Mouse (Mus musculus) embryonic facial prominence, embryonic 11.5 days (tissue): Measurements from ENCODE around the gene Prss56. TPM values are rescaled to one million over a fixed set of nuclear protein-coding genes. Genes with fewer than 3 reads are reported as not detected.
A peak's percentile ranks its signal among the peaks of the same experiment; 100 is the strongest.

Source experiments
- ATAC-seq: fragments of 200-750 bp; cut with Nextera tagmentation; replicated peaks from 2 replicates; pipeline ENCODE4 v1.8.0; 2017; ENCODE audit warnings: low read depth; ENCODE audit not compliant: insufficient number of reproducible peaks, low FRiP score, low TSS enrichment
- DNase-seq: peaks from one replicate; pipeline ENCODE4 v3.0.0-alpha.2; 2015; ENCODE audit warnings: low spot score
- H3K27ac ChIP-seq: fragments of 300-500 bp; sonication (generic); replicated peaks from 2 replicates; pipeline ENCODE4 v1.5.1; 2014; ENCODE audit warnings: mild to moderate bottlenecking, low read depth, low read length, control low read depth
- H3K27me3 ChIP-seq: fragments of 300-500 bp; sonication (generic); 2 replicates; pipeline ENCODE4 v1.6.1; 2014; ENCODE audit warnings: mild to moderate bottlenecking, low read length, moderate library complexity, mixed read lengths; ENCODE audit not compliant: control insufficient read depth, insufficient read depth
- H3K36me3 ChIP-seq: fragments of 300-500 bp; sonication (generic); replicated peaks from 2 replicates; pipeline ENCODE4 v1.6.1; 2014; ENCODE audit warnings: low read depth, mild to moderate bottlenecking, low read length, moderate library complexity, mixed read lengths; ENCODE audit not compliant: control insufficient read depth, insufficient read depth
- H3K4me1 ChIP-seq: fragments of 300-500 bp; sonication (generic); 2 replicates; pipeline ENCODE4 v1.6.1; 2014; ENCODE audit warnings: low read length, mixed read lengths; ENCODE audit not compliant: control insufficient read depth, insufficient read depth
- H3K4me2 ChIP-seq: fragments of 300-500 bp; sonication (generic); 2 replicates; pipeline ENCODE4 v1.6.1; 2014; ENCODE audit warnings: low read depth, mild to moderate bottlenecking, control low read depth, low read length, moderate library complexity
- H3K4me3 ChIP-seq: fragments of 300-500 bp; sonication (generic); 2 replicates; pipeline ENCODE4 v1.5.1; 2014; ENCODE audit warnings: low read depth, low read length, control low read depth
- H3K9ac ChIP-seq: fragments of 300-500 bp; sonication (generic); replicated peaks from 2 replicates; pipeline ENCODE4 v1.6.1; 2014; ENCODE audit warnings: mild to moderate bottlenecking, control low read depth, low read length
- H3K9me3 ChIP-seq: fragments of 300-500 bp; sonication (generic); replicated peaks from 2 replicates; pipeline ENCODE4 v1.6.1; 2016; ENCODE audit warnings: mild to moderate bottlenecking, low read length, inconsistent platforms, mixed read lengths; ENCODE audit not compliant: control insufficient read depth
- WGBS: fragments of 180-500 bp; shearing (Covaris S2); extraction: QIAGEN DNeasy Blood & Tissue Kit; methylation state at CpG from one replicate; pipeline ENCODE4 v1.1.7; 2014; 5-methylcytosine and 5-hydroxymethylcytosine counted together
- polyA plus RNA-seq: library from polyadenylated mRNA; unstranded; fragments of >200 nt; fragmentation: Nextera tagmentation; extraction: Ambion mirVana; gene quantifications from 2 replicates; pipeline ENCODE4 v1.2.1, GENCODE M21; 2014

The Prss56 gene
- polyA plus RNA-seq = 0.28 and 0.74 TPM in 2 replicates

- WGBS = 55% methylated on average over 9 of the region's 9 CpGs
- peaks cover 28% of the 10 kb centered on the region for H3K27me3 ChIP-seq
- DNase-seq = no peak
These were observed at the start of gene Prss56 for GRCm38 (mm10) chr1:87183013-87183412. Gene Prss56, plus strand, starts transcription at chr1:87183313.

DNA sequence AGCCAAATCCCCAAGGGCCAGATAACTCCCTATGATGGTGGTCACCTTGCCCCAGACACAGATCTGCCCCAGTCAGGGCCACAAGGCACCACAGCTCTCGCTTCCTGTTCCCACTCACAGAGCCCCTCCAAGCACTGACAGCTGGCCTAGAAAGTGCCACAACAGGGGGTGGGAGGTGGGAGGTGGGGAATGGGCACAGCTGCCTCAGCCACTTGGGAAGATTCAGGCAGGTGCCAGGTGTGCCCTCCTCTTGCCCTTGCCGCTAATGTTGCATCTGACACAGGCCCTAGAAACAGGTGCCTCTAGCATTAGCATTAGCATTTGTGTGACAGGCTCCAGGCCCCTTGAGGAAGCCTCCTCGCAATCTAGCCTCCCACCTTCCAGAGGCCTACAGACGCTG lies 41.6 kb upstream of the Prss56 start:
- DNase-seq (no peak), ATAC-seq (no peak)
- Histone ChIP-seq H3K4me2 (no peak overlapping the region), H3K36me3 (no peaks in the 10 kb centered on the region), H3K4me1 (no peaks in the 10 kb centered on the region), H3K9me3 (no peaks in the 10 kb centered on the region), H3K27ac (no peak overlapping the region), H3K4me3 (no peak overlapping the region), H3K27me3 (no peaks in the 10 kb centered on the region), H3K9ac (no peak overlapping the region)
- WGBS = 82% methylated on average over 4 of the region's 4 CpGs

More at GRCm38 (mm10) chr1:87183013-87183412, at the start of gene Prss56:
- H3K36me3 ChIP-seq = no peaks in the 10 kb centered on the region
- H3K9ac ChIP-seq = no peak within 1 kb of the TSS
- H3K4me1 ChIP-seq = no peaks in the 10 kb centered on the region; the same call in 1 of the 2 replicates
- H3K9me3 ChIP-seq = no peaks in the 10 kb centered on the region
- H3K4me2 ChIP-seq = no peak within 1 kb of the TSS
- no peak within 1 kb of the TSS for H3K4me3 ChIP-seq
- no peak within 1 kb of the TSS for H3K27ac ChIP-seq
- ATAC-seq = no peak

DNA sequence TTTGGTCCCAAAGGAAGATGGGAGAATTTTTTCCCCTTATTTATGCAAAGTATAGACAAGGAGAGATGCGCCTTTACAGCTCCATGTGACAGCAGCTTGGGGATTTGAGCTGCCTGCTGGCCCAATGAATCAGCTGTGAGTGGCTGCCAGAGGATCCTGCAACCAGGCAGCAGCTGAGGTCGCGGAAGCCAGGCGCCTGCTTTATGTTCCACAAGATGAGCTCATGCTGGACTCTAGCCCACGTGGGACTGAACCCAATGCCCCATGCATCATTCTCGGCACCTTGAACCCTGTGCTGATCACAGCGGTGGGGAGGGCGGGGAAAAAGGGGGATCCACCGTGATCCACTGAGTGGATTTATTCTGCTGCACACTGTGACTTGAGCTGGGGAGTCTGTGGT lies 40.7 kb upstream of the Prss56 start:
- ATAC-seq (0 out of 2 replicates have a peak, but pooled peaks have one; percentile 23), DNase-seq (no peak)
- no peak overlapping the region for H3K4me3 ChIP-seq
- H3K27me3 ChIP-seq = no peaks in the 10 kb centered on the region
- H3K9ac ChIP-seq = no peak overlapping the region
- H3K4me2 ChIP-seq = no peak overlapping the region
- H3K36me3 ChIP-seq = no peaks in the 10 kb centered on the region
- H3K27ac ChIP-seq = no peak overlapping the region
- WGBS = 73% methylated on average over 9 of the region's 9 CpGs
- H3K4me1 ChIP-seq = no peaks in the 10 kb centered on the region
- no peaks in the 10 kb centered on the region for H3K9me3 ChIP-seq

- no peak for DNase-seq
- H3K9ac ChIP-seq = no peak overlapping the region
These were observed 40.0 kb upstream of the Prss56 start for GRCm38 (mm10) chr1:87143141-87143540.

GRCm38 (mm10) chr1:87149422-87149821 lies 33.7 kb upstream of the Prss56 start:
- Histone ChIP-seq H3K9me3 (no peaks in the 10 kb centered on the region), H3K36me3 (no peaks in the 10 kb centered on the region), H3K4me1 (no peaks in the 10 kb centered on the region), H3K4me2 (no peak overlapping the region), H3K9ac (no peak overlapping the region), H3K27ac (no peak overlapping the region), H3K4me3 (no peak overlapping the region), H3K27me3 (peaks cover 32% of the 10 kb centered on the region)
- DNase-seq = no peak
- 27% methylated on average over 13 of the region's 13 CpGs for WGBS
- ATAC-seq = no peak

More at GRCm38 (mm10) chr1:87143141-87143540, 40.0 kb upstream of the Prss56 start:
- 82% methylated on average over 10 of the region's 10 CpGs for WGBS
- Histone ChIP-seq H3K9me3 (no peaks in the 10 kb centered on the region), H3K4me1 (no peaks in the 10 kb centered on the region), H3K4me3 (no peak overlapping the region), H3K4me2 (no peak overlapping the region), H3K27me3 (no peaks in the 10 kb centered on the region), H3K36me3 (no peaks in the 10 kb centered on the region), H3K27ac (no peak overlapping the region)
- ATAC-seq = no peak

DNA sequence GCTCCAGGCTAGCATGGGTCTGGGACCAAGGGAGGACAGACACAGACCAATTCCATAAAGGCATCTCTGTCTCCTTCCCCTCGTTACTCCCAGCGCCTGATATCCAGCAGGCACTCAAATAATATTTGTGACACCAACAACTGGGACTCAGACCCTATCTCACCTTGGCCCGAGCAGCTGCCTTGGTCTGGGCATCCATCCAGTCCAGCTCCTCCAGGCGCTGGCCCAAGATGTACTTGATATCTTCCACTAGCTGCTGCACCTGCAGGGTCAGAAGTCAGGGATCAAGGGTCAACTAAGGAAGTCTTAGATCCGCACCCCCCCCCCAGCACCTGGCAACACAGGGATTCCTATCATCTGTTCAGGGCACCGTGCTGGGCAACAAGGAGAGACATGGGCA lies 31.8 kb upstream of the Prss56 start:
- Histone ChIP-seq H3K27ac (no peak overlapping the region), H3K9ac (no peak overlapping the region), H3K36me3 (no peaks in the 10 kb centered on the region), H3K4me1 (no peaks in the 10 kb centered on the region), H3K4me3 (no peak overlapping the region), H3K4me2 (no peak overlapping the region), H3K27me3 (peaks cover 50% of the 10 kb centered on the region), H3K9me3 (no peaks in the 10 kb centered on the region)
- DNase-seq (no peak), ATAC-seq (no peak)
- 81% methylated on average over 6 of the region's 6 CpGs for whole genome bisulfite sequencing

DNA sequence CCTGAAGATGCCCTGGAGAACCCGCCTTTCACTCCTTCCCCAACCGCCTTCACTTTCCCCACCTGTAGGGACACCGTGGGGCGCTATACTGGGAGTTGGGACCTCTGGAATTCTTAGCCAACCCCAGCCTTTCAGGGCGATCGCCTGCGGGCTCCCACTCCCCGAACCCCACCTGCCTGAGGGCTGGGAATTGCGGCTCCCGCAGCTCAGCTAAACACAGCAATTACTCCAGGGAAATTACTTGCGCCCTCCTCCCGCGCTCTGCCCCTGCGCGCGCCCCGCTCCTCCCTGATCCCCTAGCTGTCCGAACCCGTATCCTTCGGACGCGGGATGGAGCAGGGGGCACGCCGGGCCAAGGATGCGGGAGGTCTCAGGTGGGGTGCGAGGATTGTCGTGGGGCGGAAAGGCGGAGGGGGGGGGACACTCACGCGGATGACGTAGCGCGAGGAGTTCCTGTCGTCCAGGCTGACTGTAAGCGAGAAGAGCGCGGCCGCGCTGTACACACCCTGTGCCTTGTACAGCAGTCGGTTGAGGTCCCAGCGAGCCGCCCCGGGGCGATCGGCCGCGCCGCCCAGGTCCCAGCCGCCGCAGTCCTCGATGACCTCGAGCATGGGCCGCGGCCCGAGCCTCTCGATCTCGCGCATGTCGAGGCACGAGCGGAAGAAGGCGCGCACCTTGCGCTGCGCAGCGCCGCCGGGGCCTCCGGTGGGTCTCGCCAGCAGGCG lies 29.2 kb upstream of the Prss56 start:
- H3K4me1 ChIP-seq = no peaks in the 10 kb centered on the region
- no peak for DNase-seq
- peaks cover 74% of the 10 kb centered on the region for H3K27me3 ChIP-seq
- no peak for ATAC-seq
- WGBS = 1% methylated on average over 71 of the region's 72 CpGs
- H3K9ac ChIP-seq = no peak overlapping the region
- H3K27ac ChIP-seq = no peak overlapping the region
- H3K4me3 ChIP-seq = peak overlapping the region; percentile 28
- peak overlapping the region; percentile 47 for H3K4me2 ChIP-seq
- H3K36me3 ChIP-seq = no peaks in the 10 kb centered on the region
- H3K9me3 ChIP-seq = no peaks in the 10 kb centered on the region

GRCm38 (mm10) chr1:87154501-87155120 lies 28.5 kb upstream of the Prss56 start:
- DNase-seq (no peak), ATAC-seq (no peak)
- H3K4me1 ChIP-seq = no peaks in the 10 kb centered on the region
- peak overlapping the region; percentile 47 for H3K4me2 ChIP-seq
- H3K36me3 ChIP-seq = no peaks in the 10 kb centered on the region
- peak overlapping the region; percentile 28 for H3K4me3 ChIP-seq
- no peaks in the 10 kb centered on the region for H3K9me3 ChIP-seq
- no peak overlapping the region for H3K27ac ChIP-seq
- no peak overlapping the region for H3K9ac ChIP-seq
- 1% methylated on average over 57 of the region's 58 CpGs for WGBS
- H3K27me3 ChIP-seq = peaks cover 74% of the 10 kb centered on the region
